ENCODE assay signal across 13 mouse cellular contexts in genomic region chr9:40403750-40404149, GRCm38 (mm10).
"Had no signal": no experiment of that assay in that cellular context is flagged by ENCODE, and none has a peak within 500 bp of the region (broad histone marks: within the 10 kb centered on the region; RNA-seq: fewer than 3 reads in every experiment).

No protein-coding gene starts in this region.

- H3K4me3 ChIP-seq: limb, embryonic 15.5 days; liver, embryonic 12.5 days; midbrain, embryonic 10.5 days; neural tube, embryonic 13.5 days; stomach, embryonic 15.5 days had no signal

- H3K4me1 ChIP-seq: liver, embryonic 12.5 days; stomach, embryonic 15.5 days had no signal

- H3K27me3 ChIP-seq: limb, embryonic 15.5 days; liver, embryonic 12.5 days; neural tube, embryonic 13.5 days; stomach, embryonic 15.5 days had no signal

- H3K27ac ChIP-seq: limb, embryonic 15.5 days; liver, embryonic 12.5 days; midbrain, embryonic 10.5 days; neural tube, embryonic 13.5 days; stomach, embryonic 15.5 days had no signal

- DNase-seq: kidney, adult 8-10 months; kidney, postnatal 36 days; lung, embryonic 14.5 days; lung, postnatal 10 days; lung, postnatal 4 days; retina, postnatal 1 day; thymus, adult 2 months; thymus, postnatal 25 days had no signal
